Mouse (Mus musculus): ENCODE data around the gene Slc5a7. TPM values are rescaled to one million over a fixed set of nuclear protein-coding genes. Genes with fewer than 3 reads are reported as not detected.
A peak's percentile ranks its signal among the peaks of the same experiment; 100 is the strongest.

Gene Slc5a7
- total RNA-seq (2017) = not detected in 2 replicates

DNA sequence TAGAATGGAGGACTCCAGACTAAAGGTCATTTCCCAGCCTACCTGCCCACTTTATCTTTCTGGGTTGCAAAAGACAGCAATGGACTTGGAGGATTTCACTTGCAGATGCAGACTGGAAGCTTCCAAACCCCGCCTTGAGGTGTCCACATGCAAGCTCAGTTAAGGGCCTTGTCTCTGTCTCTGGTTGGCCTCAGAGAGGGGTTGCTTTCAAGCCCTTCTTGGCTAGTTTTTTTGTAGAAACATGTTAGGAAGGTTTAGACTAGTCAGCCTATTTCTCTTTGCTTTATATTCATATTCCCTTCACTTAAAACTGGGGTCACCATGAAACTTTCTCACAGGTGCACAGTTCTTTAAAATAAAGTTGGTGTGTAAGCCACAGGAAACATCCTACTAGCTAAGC lies at the start of gene Slc5a7:
TSS of gene Slc5a7 (minus strand) at position 101 of the 400 bp plus-strand sequence.
- no peak for ATAC-seq (replicated peaks in 1 of 2; ENCODE audit: insufficient read depth in 1 of 2, low FRiP score in 2 of 2, low TSS enrichment in 1 of 2, low read depth in 1 of 2, poor library complexity in 2 of 2, severe bottlenecking in 2 of 2)

DNA sequence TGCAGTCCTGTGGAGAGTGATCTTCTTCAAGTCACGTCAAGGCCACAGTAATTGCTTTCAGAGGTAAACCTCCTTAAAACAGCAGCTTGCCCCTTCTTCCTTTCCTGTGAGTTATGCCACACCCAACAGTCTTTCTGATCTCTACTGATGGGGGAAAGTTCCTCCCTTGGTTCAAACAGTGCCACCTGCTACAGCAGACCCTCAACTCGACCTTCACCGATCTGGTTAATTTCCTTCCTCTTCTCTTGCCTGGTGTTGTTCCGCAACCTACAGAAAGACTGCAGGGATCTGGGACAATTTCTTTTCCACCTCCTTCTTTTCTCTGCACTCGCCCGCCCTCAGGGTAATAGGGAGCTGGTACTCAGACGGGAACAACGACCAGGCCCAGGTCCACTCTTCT lies 48.8 kb upstream of the Slc5a7 start:
- peak in 1 of 2 experiments; percentile 58; a peak in 3 of 4 replicates for ATAC-seq (replicated peaks in 1 of 2; ENCODE audit: insufficient read depth in 1 of 2, low FRiP score in 2 of 2, low TSS enrichment in 1 of 2, low read depth in 1 of 2, poor library complexity in 2 of 2, severe bottlenecking in 2 of 2)

DNA sequence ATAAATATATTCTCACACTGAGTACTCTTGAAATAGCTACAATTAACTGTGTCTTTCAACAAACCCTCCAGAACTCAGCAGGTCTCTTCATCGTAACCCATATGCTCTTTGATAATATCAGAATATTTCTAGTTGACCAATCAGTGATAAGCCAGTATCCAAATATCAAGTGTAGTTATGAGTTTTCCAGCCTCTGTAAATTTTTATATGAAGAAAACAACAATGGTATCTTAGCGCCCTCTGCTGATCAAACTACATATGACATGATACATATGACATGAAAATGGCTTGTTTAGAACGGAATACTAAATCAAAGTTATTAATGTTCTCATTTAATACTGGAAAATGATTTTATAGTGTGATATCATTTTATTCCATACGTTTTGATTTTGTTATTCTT lies 44.6 kb upstream of the Slc5a7 start:
- ATAC-seq (replicated peaks in 1 of 2; ENCODE audit: insufficient read depth in 1 of 2, low FRiP score in 2 of 2, low TSS enrichment in 1 of 2, low read depth in 1 of 2, poor library complexity in 2 of 2, severe bottlenecking in 2 of 2) = no peak; a peak in 2 of 4 replicates

DNA sequence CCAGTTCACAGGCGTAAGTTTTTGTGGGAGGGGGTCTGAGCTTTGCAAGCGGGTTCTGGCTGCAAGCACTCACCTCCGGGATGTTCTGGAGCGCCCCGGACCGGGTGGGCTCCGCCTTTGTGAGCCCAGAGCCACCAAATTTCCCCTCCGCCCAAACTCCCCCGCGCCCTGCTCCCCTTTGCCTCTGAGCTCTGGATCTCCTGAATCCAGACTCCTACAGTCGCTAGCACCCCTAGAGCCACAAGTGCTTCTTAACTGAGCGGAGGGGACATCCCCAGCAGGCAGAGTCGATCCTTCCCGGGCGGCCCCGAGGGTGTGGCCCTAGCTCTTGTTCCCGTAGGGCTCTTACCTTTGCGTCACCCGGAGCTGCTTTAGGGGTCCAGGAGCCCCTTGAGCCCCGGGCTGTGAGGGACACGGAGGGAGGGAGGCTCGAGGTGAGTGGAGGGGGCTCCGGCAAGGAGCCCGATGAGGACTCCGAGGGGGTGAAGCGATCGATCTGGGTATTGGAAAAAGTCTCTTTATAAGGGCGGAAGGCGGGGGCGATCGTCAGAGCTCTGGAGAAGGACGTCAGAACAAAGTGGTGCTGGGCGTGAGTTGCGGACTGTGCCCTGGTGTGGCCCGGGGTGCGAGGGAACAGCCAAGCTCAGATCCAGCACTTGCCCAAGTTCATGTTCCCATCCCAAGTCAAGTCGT lies 456 bp downstream of the Slc5a7 start:
- 0 out of 4 replicates have a peak, but pooled peaks of 1 of the 2 experiments have one; percentile 21 for ATAC-seq (replicated peaks in 1 of 2; ENCODE audit: insufficient read depth in 1 of 2, low FRiP score in 2 of 2, low TSS enrichment in 1 of 2, low read depth in 1 of 2, poor library complexity in 2 of 2, severe bottlenecking in 2 of 2)

DNA sequence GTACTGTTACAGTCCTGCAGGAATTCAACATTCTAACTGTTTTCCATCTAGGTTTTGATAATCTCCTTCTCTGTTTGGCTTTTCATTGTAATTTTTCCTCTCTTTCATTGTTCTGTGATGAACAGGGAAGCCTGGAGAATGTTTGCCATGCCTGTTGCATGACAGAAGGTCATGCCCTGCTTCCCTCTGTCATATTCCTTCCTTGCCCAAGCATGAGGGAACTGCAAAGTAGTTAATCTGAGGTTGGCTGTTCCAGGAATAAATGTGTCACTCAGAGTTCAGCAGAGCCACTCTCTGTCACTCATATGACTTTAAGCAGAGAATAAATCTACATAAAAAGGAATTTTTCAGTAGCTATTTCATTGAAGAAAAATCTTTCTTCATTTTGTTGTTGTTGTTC lies 48.1 kb downstream of the Slc5a7 start:
- ATAC-seq (replicated peaks in 1 of 2; ENCODE audit: insufficient read depth in 1 of 2, low FRiP score in 2 of 2, low TSS enrichment in 1 of 2, low read depth in 1 of 2, poor library complexity in 2 of 2, severe bottlenecking in 2 of 2) = no peak

DNA sequence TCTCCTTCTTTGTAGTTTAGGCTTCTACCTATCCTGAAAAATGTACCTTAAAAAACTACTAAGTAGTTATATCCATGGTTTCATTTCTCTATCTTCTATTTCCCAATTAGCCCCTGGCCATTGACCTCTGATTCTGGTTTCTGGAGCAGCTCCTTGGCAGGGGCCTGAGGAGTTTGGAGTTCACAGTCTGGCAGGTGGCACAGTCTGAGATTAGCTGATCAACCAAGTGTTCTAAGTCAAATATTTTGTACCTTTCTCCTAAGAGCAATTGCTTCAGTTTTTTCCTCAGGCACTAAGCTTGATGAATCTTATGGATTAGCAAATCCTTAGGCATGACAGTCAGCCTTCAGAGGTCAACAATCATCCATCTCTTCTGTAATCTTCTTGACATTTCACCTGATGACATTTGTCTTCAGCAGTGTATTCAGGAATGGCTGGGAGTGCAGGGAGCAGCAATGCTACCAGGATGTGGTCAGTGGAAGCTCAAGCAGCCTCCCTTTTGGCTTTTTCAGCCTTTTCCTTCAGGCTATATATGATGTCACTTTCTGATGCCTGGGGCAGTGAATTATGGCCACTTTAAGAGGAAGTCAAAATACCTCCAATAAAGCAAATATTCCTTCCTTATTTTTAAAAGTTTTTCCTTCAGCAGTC lies 55.1 kb downstream of the Slc5a7 start:
- ATAC-seq (replicated peaks in 1 of 2; ENCODE audit: insufficient read depth in 1 of 2, low FRiP score in 2 of 2, low TSS enrichment in 1 of 2, low read depth in 1 of 2, poor library complexity in 2 of 2, severe bottlenecking in 2 of 2) = no peak

DNA sequence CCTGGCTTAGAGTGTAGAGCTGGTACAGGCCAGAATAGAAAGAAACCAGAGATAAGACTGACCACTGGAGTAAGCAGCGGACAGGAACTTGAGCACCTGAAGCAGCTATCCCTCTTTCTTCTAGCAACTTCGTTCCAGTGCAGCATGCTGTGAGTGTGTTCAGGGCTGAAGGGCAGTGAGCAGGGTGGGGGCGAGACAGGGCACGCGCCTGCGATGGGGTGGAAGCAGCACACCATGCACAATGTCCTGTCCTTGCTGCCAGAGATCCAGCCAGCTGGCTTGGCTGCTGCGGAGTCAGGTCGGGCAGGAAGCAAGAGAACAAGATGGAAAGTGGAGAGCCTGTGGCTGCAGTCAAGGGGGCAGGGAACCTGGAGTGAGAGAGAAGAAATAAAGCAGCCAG lies 59.4 kb downstream of the Slc5a7 start:
- no peak for ATAC-seq (replicated peaks in 1 of 2; ENCODE audit: insufficient read depth in 1 of 2, low FRiP score in 2 of 2, low TSS enrichment in 1 of 2, low read depth in 1 of 2, poor library complexity in 2 of 2, severe bottlenecking in 2 of 2)
